Mouse (Mus musculus) neural tube, embryonic 10.5 days (tissue): ENCODE results near the gene Atp6v0a1.

Experiments used
- DNase-seq: peaks from one replicate; pipeline ENCODE4 v3.0.0-alpha.2; 2017; ENCODE audit warnings: low spot score; ENCODE audit errors: extremely low spot score

Gene Atp6v0a1

DNA sequence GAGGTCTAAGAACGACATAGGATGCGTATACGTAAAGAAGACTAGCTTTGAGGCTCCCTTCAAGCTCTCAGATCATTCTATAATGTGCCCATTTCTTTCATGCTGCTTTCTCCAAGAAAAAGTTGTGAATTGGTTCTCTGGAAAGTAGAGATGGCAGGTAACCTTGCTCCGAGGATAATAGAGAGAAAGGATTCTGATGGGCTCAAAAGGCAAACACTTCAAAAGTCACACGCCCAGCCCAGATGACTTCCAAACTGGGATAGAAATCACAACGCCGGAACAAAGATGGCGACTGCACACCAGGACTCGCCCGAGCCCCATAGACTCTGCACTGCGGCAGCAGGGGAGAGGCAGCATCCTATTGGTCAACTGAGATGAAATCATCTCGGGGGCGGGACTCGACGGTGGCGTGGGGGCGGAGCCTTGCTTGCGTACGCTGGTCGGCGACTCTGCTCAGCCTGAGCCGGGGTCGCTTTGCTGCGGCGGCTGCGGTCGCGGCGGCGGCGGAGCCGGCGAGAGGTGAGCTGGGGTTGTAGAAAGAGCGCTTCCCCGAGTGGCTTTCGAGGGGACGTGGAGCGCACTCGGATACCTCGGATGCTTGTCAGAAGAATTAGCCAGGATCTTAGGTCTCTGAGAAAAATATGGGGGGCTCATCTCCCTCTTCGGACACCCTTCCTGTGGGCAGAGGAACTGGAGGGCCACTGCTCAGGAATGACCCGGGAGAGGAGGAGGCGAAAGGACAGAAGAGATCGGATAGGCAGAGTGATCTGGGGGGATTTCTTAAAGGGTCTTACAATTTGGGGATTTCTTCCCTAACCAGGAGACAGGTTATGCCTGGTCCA, at the start of gene Atp6v0a1:
Gene Atp6v0a1, plus strand, starts transcription at position 407 of the 842 bp plus-strand sequence.
- peak; percentile 93 for DNase-seq

DNA sequence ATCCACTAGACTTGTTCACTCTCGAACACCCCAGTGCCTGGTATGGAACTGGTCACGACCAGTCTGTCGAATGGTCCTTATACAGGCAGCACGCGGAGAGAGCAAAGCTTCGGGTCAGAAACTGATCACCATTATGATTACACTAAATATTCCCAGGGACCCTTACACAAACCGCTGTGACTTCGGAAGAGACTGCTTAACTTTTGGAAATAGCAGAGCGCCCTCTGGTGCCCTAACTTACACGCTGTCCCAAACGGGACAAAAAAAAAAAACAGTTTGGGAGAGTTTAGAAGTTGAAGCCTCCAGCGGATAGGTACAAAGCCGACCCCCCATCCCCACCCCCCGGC, 49.8 kb upstream of the Atp6v0a1 start:
- peak; percentile 69 for DNase-seq

DNA sequence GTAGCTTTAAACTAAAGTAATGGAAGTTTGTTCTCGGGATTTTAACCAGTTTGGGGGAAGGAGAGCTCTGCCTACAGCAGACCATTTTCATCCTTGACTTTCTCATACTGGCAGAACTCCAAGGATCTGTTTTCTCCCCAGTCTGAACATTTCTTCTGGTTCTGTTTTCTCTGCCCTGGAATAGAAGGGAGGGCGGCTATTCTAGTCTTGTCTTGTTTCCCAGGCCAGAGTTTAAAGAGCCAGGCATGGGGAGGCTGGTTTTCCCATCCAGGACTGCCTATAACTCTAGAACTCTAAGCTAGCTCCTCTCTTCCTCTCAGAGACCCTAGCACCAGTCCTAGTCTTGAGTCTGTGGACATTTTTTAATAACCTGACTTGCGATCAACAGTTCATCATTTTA, 49.4 kb upstream of the Atp6v0a1 start:
- DNase-seq = no peak

DNA sequence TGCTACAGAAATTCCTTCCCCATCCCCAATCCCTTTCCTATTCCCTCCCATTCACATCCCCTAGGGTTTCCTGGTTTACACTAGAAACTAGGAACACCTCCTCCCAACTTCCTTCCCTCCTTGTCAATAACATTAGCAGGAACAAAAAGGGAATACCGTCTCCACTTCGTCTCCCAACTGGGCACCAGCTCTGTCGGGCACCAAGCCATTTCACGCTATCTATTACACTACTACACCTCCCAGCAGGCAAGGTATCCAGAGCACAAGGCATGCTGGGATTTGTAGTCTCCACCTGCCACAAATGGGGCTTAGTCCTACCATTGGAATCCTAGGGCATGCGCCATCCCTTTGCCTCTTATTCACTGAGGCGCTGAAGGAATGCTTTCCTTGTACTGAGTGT, 48.7 kb upstream of the Atp6v0a1 start:
- DNase-seq = no peak

DNA sequence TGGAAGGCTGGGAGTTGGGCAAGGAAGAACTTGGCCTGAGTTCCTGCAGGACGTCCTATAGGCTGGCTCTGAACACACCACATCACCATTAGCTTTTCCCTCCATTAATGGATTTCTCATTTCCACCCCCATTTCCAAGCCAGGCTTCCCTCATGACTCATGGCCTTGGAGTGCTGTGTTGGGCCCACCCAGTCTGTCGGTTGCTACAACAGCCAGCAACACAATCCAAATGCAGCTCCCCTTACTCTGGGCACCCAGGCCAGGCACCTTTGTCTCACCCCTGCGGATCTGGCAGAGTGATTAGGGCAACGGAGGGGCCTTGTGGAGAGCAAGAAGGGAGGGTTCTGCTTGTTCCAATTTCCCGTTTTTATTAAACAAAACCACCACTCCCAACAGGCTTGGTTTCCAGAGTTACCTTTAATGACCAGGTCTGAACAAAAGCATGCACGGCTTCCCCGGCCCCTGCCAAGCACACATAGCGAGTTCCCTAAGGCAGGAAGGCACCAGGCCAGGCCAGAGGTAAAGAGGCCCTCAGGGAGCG, 46.8 kb upstream of the Atp6v0a1 start:
- no peak for DNase-seq

DNA sequence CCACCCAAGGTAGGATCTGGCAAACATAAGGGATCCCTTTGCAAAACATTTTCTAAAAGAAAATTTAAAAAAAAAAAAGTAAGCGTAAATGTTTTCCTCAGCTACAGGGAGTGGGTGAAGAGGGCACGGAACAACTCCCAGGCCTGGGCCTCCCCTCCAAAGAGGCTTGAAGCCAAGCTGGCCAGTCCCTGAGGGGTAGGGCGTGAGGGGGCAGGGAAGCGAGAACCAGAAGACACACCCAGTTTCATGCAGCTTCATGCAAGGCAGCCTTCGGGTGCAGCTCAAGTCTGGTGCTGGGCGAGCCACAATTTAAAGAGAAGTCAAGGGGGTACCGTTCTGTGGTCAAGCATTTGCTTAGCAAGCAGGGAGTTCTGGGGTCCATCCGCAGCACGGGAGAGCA, 45.6 kb upstream of the Atp6v0a1 start:
- no peak for DNase-seq

DNA sequence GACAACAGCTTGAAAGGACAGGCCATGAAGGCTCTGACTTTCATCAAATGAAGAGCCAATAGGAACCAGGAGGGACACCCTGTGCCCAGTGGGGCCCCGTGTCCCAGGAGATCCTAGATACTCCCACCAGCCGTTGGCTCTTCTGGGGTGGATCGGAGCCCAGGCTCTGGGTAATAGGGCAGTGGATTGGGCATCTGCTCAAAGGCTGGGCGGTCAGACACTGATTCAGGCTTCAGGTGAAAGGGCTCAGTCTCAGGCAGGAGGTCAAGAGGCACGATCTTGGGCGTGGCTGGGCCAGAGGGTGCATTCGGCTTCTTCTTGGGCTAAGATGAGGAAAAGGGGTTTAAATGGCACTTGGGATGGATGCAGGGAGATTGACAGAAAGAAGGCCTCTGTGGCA, 45.1 kb upstream of the Atp6v0a1 start:
- DNase-seq = no peak

DNA sequence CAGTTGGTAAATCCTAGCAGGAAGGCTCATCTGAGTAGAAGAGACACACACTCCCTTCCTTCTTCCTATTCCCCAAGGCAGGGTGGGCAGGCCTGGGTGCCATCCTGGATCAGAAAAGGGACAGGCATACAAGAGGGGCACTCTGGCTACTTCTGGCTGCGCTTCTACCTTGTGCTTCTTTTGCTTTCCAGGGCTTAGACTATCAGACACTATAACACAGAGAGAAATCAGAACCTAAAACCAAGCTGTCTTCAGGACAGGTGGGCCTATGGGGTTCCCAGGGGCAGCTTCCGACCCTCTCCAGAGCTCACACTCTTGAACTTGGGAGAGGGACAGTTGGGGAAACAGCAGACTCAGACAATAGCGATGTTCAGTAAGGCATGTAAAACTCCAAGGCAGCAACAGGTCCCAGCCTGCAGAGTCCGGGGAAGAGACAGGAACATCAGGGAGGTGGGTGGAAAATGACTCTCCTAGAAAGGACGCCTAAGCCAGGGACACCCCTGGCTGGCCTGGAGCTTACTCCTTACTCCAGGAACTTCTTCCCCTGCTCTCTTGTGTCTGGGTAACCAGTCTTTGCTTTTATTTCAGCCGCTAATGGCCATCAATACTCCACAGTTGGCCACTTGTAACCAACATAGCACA, 44.2 kb upstream of the Atp6v0a1 start:
- no peak for DNase-seq

DNA sequence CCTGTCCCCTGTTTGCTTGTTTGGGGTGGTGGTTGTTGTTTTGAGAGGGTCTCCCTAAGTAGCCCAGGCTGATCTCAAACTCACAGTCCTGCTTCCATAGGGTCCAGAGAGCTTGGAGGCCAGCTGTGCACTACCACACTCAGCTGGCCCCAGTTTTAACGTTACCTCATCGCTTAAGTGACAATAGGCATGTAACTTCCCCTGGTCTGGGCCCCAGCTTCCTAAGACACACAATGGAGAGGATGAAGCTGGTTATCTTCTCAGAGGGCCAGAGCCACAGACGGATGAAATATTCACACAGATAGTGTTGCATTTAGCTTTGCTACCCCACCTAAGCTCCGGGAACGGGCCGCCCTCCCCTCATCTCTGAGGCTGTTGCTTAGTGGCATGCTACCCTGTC, 43.5 kb upstream of the Atp6v0a1 start:
- DNase-seq = no peak

DNA sequence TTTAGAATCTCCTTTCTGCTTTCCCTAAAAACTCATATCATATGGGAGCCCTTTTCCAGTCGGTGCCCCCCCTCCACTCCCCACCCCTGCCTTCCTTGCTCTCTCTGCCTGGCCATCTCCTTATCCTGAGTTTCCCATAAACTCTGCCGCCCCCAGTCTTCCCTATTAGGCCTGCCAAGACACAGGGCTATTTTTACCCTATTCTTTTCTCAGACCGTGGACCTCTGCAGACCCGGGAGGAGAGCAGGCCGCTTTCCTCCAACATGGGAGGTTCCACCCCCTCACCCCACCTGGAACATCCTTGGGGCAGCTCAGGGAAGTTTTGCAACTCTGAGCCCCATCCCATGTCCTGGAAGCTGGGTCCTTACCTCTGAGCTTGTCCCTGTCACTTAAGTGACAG, 41.9 kb upstream of the Atp6v0a1 start:
- no peak for DNase-seq

DNA sequence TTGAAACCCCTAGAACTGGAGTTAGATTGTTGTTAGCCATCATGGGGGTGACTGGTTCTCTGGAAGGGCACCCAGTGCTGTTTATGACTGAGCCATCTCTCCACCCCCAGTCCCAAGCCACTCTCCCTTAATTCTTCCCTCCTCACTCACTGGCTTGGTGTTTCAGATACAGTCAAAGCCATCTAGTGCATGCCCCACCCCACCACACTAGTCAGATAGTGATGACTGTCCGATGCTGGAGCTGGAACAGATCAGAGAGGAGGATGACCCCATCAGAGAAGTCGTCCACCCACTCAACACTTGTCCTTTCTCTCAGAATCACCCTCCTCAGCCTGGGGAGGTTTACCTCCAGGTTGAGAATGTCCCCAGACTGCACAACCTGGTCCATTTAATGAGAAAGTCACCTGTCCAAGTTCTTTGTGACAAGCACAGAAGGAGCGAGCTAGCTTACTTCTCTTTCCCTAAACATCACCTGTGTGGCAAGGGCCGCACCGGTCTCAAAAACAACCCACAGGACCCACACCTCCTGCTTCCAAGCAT, 41.3 kb upstream of the Atp6v0a1 start:
- no peak for DNase-seq

DNA sequence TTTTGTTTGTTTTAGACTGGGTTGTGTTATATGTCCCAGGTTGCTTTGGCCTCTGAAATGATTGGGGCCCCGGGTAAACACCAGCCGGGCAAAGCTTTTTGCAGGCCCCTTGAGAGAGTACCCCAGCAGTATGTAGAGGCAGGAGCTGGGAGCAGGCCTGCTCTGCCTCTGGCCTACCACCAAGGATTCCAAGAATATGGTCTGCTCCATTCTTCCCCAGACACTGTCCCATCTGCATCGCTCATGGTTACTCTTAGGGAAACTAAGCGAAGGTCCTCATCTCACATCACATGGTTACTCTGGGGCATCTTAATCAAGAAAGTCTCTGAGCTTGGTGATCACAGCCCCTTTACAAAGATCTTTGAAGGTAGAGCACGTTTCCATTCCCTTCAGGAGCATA, 40.8 kb upstream of the Atp6v0a1 start:
- no peak for DNase-seq

DNA sequence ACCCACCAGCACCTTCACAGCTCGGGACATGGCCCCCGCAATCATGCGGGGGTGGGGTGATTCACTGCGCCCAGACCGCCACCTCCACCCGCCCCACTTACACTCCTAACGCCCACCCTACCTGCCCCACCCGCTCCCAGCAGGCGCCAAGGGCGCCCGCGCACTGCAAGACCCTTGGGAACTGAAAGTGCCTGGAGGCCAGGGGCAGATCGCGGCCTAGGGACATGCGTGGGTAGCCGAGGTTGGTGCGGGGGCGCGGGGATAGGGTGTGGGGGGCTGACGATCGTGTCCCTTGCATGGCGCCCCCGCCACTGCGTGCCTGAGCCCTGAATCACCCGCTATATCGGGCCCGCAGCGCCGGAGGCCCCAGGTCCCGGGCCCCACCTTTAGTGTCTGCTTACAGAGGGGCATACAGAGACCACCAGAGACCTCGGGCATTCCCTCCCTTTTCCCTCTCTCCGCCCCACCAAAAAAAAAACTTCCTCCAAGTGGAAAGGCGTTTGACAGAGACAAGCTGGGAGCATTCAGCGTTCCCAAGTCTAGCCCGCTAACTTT, 40.0 kb upstream of the Atp6v0a1 start:
- DNase-seq = peak; percentile 16

DNA sequence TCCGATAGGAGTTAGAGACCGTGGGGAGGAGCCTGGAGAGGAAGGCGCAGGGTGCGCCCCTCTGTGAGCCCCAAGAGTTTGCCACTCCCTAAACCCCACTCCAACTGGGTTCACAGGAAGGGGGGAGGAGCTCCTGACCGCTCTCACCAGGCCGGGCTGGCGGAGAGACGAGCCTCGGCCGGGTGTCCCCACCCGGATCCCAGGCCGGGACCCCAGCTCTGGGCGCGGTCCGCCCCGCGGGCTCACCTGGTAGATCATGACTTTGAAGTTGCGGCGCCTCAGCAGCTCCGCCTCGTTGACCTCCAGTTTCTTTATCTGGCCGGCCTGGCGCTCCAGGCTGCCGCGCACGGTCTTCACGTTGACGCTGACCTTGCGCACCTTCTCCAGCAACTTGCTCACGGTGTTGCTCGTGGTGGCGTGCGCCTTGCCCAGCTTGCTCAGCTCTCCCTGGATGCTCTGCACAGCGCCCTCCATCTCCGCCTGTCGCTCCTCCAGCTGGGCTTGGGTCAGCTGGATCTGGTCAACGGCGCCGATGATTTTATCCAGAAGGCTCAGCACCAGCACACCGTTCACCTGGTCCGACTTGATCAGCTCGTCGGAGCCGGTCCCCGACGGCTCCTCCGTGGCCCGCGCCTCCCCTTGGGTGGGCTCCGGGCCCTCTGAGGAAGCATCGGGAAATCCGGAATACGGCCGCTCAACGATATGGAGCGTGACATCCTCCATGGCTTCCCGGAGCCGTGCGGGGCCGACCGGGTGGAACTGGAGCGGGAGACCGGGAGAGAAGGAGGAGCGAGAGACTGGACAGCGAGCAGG, 39.3 kb upstream of the Atp6v0a1 start:
- peak; percentile 61 for DNase-seq

DNA sequence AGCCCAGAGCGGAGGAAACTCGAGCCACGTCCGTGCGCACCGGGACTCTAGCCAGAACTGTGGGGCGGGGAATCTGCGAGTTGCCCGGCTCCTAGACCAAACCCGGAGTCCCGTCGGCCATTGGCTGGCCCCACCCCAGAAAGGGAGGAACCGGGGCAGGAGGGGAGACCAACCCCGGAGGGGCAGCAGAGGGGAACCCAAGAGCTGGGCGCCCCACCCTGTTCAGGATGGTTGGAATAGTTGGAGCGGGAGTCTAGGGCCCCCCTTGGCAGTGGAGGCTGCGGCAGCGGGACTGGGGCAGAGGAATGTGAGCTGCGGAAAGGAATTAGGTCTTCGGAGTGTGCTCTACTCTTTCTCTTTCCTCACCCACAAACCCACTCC, 38.7 kb upstream of the Atp6v0a1 start, which contains the start of gene Cavin1:
Gene Cavin1, minus strand, starts transcription at position 331 of the 381 bp plus-strand sequence.
- no peak for DNase-seq

DNA sequence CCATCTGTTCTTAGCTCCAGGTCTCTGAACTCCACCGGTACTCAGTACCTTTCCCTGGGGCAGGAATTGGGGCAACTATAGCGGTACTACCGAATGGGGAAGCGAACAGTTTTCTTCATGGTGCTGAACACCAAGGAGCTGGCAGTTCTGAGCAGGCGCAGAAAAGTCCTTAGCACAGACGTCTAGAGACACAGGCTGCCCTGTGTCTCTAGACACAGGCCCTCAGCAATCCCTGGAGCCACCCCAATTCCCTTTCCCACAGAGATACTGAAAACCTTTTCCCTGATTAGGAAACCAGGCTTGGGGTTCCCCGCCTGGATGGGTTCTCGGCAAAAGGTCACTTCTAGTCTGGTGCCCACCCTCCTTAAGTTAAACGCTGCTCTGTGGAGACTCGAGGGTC, 37.8 kb upstream of the Atp6v0a1 start:
- no peak for DNase-seq

DNA sequence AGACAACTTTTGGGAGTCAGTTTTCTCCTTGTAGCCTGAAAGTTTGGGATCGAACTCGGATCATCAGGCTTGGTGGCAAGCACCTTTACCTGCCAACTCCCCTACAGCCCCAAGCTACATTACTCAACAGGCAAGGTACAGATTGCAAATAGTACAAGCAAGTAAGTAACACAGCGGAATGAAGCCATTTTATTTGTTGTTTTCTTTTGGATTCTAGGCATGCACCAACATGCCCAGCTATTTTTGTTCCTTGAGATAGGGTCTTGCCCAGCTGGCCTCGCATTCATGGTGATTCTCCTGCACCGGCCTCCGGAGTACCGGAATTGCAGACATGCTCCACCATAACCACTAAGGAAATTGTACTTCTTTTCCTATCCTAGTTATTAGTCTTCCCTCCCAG, 36.0 kb upstream of the Atp6v0a1 start:
- no peak for DNase-seq

DNA sequence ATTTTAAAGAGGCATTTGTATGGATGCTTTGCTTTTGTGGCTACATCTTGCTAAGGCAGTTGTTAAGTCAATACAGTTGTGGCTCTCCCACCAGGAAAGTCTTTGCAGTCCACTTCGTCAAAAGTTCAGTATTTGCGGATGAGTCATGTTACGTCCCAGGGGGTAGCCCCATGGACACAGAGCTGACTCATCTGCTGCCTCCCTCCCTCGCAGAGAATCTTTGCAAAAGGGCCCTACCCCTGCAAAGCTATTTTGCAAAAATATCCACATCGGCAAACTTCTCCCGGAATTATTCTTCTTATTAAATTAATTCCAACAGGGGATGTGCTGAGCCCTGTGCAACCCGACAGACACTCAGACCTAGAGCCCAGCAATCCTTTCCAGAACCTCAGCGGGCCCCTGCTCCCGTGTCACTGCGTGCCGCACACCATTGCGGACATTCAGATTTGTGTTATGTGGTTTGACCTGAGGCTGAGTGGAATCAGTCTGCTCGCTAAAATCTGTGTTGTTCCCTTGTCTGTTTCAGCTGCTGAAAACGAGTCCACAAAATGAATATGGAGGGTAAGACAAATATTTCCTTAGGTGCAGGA, 34.8 kb upstream of the Atp6v0a1 start:
- no peak for DNase-seq

DNA sequence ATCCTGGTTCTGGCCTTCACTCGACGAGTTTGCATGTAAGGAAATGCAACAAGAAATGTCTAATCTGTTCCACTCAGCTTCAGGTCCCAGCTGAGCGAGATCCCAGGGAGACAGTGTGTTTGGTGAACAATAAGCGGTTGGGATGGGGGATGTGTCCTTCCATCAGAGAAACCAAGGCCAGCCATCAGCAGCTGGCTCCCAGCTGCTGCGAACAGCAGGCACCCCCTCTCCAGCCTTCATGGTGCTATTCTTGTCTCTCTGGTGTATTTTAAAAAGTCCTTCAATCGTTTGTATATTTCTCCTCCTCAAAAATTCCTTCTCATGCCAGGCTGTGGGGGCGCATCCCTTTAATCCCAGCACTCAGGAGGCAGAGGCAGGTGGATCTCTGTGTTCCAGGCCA, 34.0 kb upstream of the Atp6v0a1 start:
- DNase-seq = no peak

DNA sequence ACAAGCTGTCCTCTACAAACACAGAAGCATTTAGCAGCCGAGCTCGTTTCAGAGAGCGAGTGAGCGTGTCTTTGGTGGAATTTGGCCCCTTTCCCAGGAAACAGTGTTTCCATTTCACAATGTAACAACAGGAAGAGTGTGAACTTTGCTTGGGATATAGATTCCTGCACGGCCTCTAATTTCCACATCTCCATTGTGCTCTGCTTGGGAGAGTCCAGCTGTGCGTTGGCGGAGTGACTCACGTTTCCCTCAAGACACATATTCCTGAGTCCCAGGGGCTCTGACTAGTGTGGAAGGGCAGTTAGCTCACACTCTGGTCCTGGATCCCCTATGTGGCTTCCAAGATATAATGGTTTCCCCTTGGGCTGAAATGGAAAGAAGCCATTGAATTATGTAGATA, 29.4 kb upstream of the Atp6v0a1 start:
- no peak for DNase-seq

DNA sequence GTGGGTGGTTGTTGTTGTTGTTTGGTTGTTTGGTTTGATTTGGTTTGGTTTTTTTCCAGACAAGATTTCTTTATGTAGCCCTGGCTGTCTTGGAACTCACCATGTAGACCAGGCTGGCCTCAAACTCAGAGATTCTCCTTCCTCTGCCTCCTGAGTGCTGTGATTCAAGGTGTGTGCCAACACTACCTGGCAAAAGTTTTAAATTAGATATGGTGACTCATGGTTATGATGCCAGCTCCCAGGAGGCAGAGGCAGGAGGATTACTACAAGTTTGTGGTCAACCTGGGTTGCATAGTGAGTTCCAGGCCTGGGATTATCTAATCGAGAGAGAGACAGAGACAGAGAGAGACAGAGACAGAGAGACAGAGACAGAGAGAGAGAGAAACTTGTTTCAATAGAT, 28.8 kb upstream of the Atp6v0a1 start:
- no peak for DNase-seq
